Mouse (Mus musculus) myocyte (in vitro differentiated cells): ENCODE results near the gene Gm38431. TPM values are rescaled to one million over a fixed set of nuclear protein-coding genes. Genes with fewer than 3 reads are reported as not detected.

ENCODE experiments used
- H3K27me3 ChIP-seq: one replicate; pipeline ENCODE4 v1.6.1; 2011; ENCODE audit not compliant: control insufficient read depth, insufficient read depth, insufficient read length
- H3K36me3 ChIP-seq: one replicate; pipeline ENCODE4 v1.6.1; 2011; ENCODE audit not compliant: control insufficient read depth, insufficient read depth
- H3K4me2 ChIP-seq: one replicate; pipeline ENCODE4 v1.6.1; 2011; ENCODE audit warnings: low read depth, control low read depth
- H3K4me3 ChIP-seq: one replicate; pipeline ENCODE4 v1.5.1; 2011; ENCODE audit warnings: mild to moderate bottlenecking, control low read depth, moderate library complexity
- H3K79me2 ChIP-seq: one replicate; pipeline ENCODE4 v1.6.1; 2011; ENCODE audit not compliant: control insufficient read depth, insufficient read depth
- H3ac ChIP-seq: one replicate; pipeline ENCODE4 v1.6.1; 2011; ENCODE audit not compliant: control insufficient read depth, insufficient read length
- CEBPB ChIP-seq: IDR thresholded peaks from 2 replicates; pipeline ENCODE4 v1.6.1; 2011; ENCODE audit warnings: mild to moderate bottlenecking, moderate library complexity; ENCODE audit not compliant: poor library complexity, insufficient read depth, severe bottlenecking
- E2F4 ChIP-seq: IDR thresholded peaks from one replicate; pipeline ENCODE4 v1.6.1; 2011; ENCODE audit warnings: mild to moderate bottlenecking, control low read depth, moderate library complexity; ENCODE audit not compliant: insufficient read depth
- MAX ChIP-seq: IDR thresholded peaks from one replicate; pipeline ENCODE4 v1.6.1; 2011; ENCODE audit warnings: low read depth, mild to moderate bottlenecking, control low read depth
- MYOD1 ChIP-seq, 3 experiments: IDR thresholded peaks; one replicate each; pipeline ENCODE4 v1.6.1; 2011; ENCODE audit warnings: control low read depth in 2 of 3, low read depth in 2 of 3, mild to moderate bottlenecking in 2 of 3, moderate library complexity in 1 of 3; ENCODE audit not compliant: insufficient read length in 2 of 3, control insufficient read depth in 1 of 3
- MYOG ChIP-seq, 3 experiments: IDR thresholded peaks; one replicate each; pipeline ENCODE4 v1.6.1; 2011; ENCODE audit warnings: control low read depth in 2 of 3, low read depth in 2 of 3, mild to moderate bottlenecking in 2 of 3; ENCODE audit not compliant: insufficient read length in 2 of 3, control insufficient read depth in 1 of 3, insufficient read depth in 1 of 3
- POLR2A ChIP-seq: IDR thresholded peaks from one replicate; pipeline ENCODE4 v1.6.1; 2011; ENCODE audit warnings: low read depth, mild to moderate bottlenecking, control low read depth, moderate library complexity; ENCODE audit not compliant: insufficient read length
- POLR2AphosphoS2 ChIP-seq: IDR thresholded peaks from one replicate; pipeline ENCODE4 v1.6.1; 2011; ENCODE audit warnings: low read depth, control low read depth; ENCODE audit not compliant: insufficient read length
- REST ChIP-seq: IDR thresholded peaks from one replicate; pipeline ENCODE4 v1.6.1; 2011; ENCODE audit warnings: mild to moderate bottlenecking, control low read depth, moderate library complexity; ENCODE audit not compliant: insufficient read depth, insufficient read length
- SRF ChIP-seq: IDR thresholded peaks from one replicate; pipeline ENCODE4 v1.6.1; 2011; ENCODE audit warnings: low read depth; ENCODE audit not compliant: control insufficient read depth, insufficient read length
- TCF12 ChIP-seq: IDR thresholded peaks from one replicate; pipeline ENCODE4 v1.6.1; 2011; ENCODE audit warnings: mild to moderate bottlenecking, control low read depth; ENCODE audit not compliant: poor library complexity, insufficient read depth, severe bottlenecking
- TCF3 ChIP-seq: IDR thresholded peaks from one replicate; pipeline ENCODE4 v1.6.1; 2011; ENCODE audit warnings: low read depth, control low read depth; ENCODE audit not compliant: insufficient read length
- USF1 ChIP-seq: IDR thresholded peaks from one replicate; pipeline ENCODE4 v1.6.1; 2011; ENCODE audit warnings: low read depth, mild to moderate bottlenecking, control low read depth, moderate library complexity
- polyA plus RNA-seq: library from polyadenylated mRNA; unstranded; fragments of >200 nt; fragmentation: generic; extraction: Trizol; gene quantifications from one replicate; pipeline ENCODE4 v1.2.1, GENCODE M21; 2012; ENCODE audit warnings: missing spikeins

The Gm38431 gene
- polyA plus RNA-seq, 1 experiment = 2.2 TPM

GRCm38 (mm10) chr9:21043563-21043962, 48.2 kb downstream of the Gm38431 start:
- Histone ChIP-seq H3K4me2 (no peak overlapping the region), H3K36me3 (no peaks in the 10 kb centered on the region), H3K4me3 (no peak overlapping the region), H3K27me3 (peaks cover 2% of the 10 kb centered on the region), H3K79me2 (no peaks in the 10 kb centered on the region), H3ac (no peak overlapping the region)
- TF ChIP-seq MAX = no peak
- no peak for TF ChIP-seq REST
- TF ChIP-seq CEBPB = no peak
- no peak for TF ChIP-seq POLR2AphosphoS2

DNA sequence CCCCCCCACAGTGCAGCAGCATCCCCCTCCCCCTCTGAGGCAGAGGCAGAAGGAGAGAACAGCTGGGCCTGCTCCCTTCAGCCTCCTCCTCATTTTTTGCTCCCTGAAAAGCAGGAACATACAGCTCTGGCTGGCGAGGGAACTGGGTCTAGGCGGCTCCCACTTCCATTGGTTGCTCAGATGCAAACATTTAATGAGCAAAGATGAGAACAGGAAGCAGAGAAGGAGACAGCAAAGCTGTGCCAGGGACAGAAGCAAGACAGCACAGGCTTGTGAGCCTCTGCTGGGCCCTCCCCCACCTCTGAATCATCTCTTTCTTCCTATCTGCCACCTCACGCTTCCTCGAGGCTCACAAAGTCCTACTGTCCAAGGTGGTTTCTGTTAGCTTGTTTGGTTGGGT, 50.5 kb downstream of the Gm38431 start:
- no peak overlapping the region for H3ac ChIP-seq
- H3K36me3 ChIP-seq = no peaks in the 10 kb centered on the region
- no peaks in the 10 kb centered on the region for H3K79me2 ChIP-seq
- no peak overlapping the region for H3K4me3 ChIP-seq
- TF ChIP-seq TCF3 (no peak), MYOG (IDR thresholded peaks at IDR 0.05; ENCODE audit: control insufficient read depth in 1 of 3, insufficient read depth in 1 of 3, insufficient read length in 2 of 3, low read depth in 2 of 3) (no peak), REST (no peak), SRF (no peak), E2F4 (no peak), CEBPB (no peak), MYOD1 (IDR thresholded peaks at IDR 0.05; ENCODE audit: control insufficient read depth in 1 of 3, insufficient read length in 2 of 3, low read depth in 2 of 3) (no peak)
- H3K4me2 ChIP-seq = no peak overlapping the region
- peaks cover 23% of the 10 kb centered on the region for H3K27me3 ChIP-seq

- no peak overlapping the region for H3ac ChIP-seq
- no peaks in the 10 kb centered on the region for H3K79me2 ChIP-seq
- H3K27me3 ChIP-seq = peaks cover 36% of the 10 kb centered on the region
- no peak for TF ChIP-seq MYOD1 (IDR thresholded peaks at IDR 0.05; ENCODE audit: control insufficient read depth in 1 of 3, insufficient read length in 2 of 3, low read depth in 2 of 3)
- no peak for TF ChIP-seq POLR2AphosphoS2
- no peak for TF ChIP-seq POLR2A
- TF ChIP-seq E2F4 = no peak
- no peak for TF ChIP-seq REST
- no peak for TF ChIP-seq SRF
- no peak for TF ChIP-seq CEBPB
- TF ChIP-seq TCF3 = no peak
- no peak for TF ChIP-seq USF1
- no peak overlapping the region for H3K4me3 ChIP-seq
- no peak overlapping the region for H3K4me2 ChIP-seq
- H3K36me3 ChIP-seq = no peaks in the 10 kb centered on the region
Measured at GRCm38 (mm10) chr9:21039779-21040178, 52.0 kb downstream of the Gm38431 start.

DNA sequence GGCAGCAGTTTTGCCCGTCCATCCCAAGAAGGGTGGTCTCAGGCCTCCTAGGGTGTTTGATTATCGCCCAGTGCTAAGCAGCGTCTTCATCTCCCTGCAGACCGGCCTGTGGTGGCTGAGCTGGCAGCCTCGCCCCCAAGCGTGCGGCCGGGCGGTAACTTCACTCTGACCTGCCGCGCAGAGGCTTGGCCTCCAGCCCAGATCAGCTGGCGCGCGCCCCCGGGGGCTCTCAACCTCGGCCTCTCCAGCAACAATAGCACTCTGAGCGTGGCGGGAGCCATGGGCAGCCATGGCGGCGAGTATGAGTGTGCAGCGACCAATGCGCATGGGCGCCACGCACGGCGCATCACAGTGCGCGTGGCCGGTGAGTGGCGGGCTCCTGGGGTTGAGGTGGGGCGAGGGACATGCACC, 54.3 kb downstream of the Gm38431 start:
- Histone ChIP-seq H3K27me3 (peaks cover 40% of the 10 kb centered on the region), H3K4me3 (no peak overlapping the region)
- TF ChIP-seq MYOG (IDR thresholded peaks at IDR 0.05; ENCODE audit: control insufficient read depth in 1 of 3, insufficient read depth in 1 of 3, insufficient read length in 2 of 3, low read depth in 2 of 3) (no peak), MAX (no peak), CEBPB (no peak), TCF12 (no peak), USF1 (no peak), REST (no peak), POLR2AphosphoS2 (no peak), POLR2A (no peak), SRF (no peak), E2F4 (no peak), TCF3 (no peak), MYOD1 (IDR thresholded peaks at IDR 0.05; ENCODE audit: control insufficient read depth in 1 of 3, insufficient read length in 2 of 3, low read depth in 2 of 3) (no peak)

GRCm38 (mm10) chr9:21036666-21037065, 55.1 kb downstream of the Gm38431 start:
- H3K4me2 ChIP-seq = no peak overlapping the region
- H3ac ChIP-seq = no peak overlapping the region
- no peak overlapping the region for H3K4me3 ChIP-seq
- H3K27me3 ChIP-seq = peaks cover 40% of the 10 kb centered on the region
- no peak for TF ChIP-seq SRF
- no peak for TF ChIP-seq USF1
- no peak for TF ChIP-seq MYOD1 (IDR thresholded peaks at IDR 0.05; ENCODE audit: control insufficient read depth in 1 of 3, insufficient read length in 2 of 3, low read depth in 2 of 3)
- no peak for TF ChIP-seq TCF12
- no peak for TF ChIP-seq CEBPB
- TF ChIP-seq E2F4 = no peak
- TF ChIP-seq TCF3 = no peak
- no peak for TF ChIP-seq POLR2A
- TF ChIP-seq MYOG (IDR thresholded peaks at IDR 0.05; ENCODE audit: control insufficient read depth in 1 of 3, insufficient read depth in 1 of 3, insufficient read length in 2 of 3, low read depth in 2 of 3) = no peak
- no peak for TF ChIP-seq REST
- no peak for TF ChIP-seq MAX
- no peak for TF ChIP-seq POLR2AphosphoS2
- H3K36me3 ChIP-seq = no peaks in the 10 kb centered on the region
- no peaks in the 10 kb centered on the region for H3K79me2 ChIP-seq

More for the DNA sequence above, 54.3 kb downstream of the Gm38431 start:
- H3K79me2 ChIP-seq = no peaks in the 10 kb centered on the region
- no peaks in the 10 kb centered on the region for H3K36me3 ChIP-seq
- H3ac ChIP-seq = no peak overlapping the region
- H3K4me2 ChIP-seq = no peak overlapping the region
